Mouse (Mus musculus) cerebral cortex, adult 2 months (tissue): ENCODE measurements around the gene Spast.

Source experiments
- WGBS: fragments of 180-500 bp; shearing (Covaris S2); methylation state at CpG from one replicate; pipeline ENCODE4 v1.1.7; 2018; 5-methylcytosine and 5-hydroxymethylcytosine counted together

Gene Spast

GRCm38 (mm10) chr17:74431481-74431880 lies 92.7 kb downstream of the Spast start:
- WGBS, result 66% methylated on average over 13 of the region's 13 CpGs

GRCm38 (mm10) chr17:74432631-74433030 lies 93.8 kb downstream of the Spast start:
- WGBS, result 67% methylated on average over 5 of the region's 5 CpGs

GRCm38 (mm10) chr17:74437762-74438161 lies 99.0 kb downstream of the Spast start:
- 88% methylated on average over 9 of the region's 9 CpGs for WGBS

GRCm38 (mm10) chr17:74440486-74440885 lies 101.7 kb downstream of the Spast start:
- 66% methylated on average over 5 of the region's 5 CpGs for WGBS
